Mouse (Mus musculus) small intestine, adult 2 months (tissue): ENCODE data around the gene Ffar4.

ENCODE experiments used
- CTCF ChIP-seq: fragments of 200-500 bp; IDR thresholded peaks from 2 replicates; pipeline ENCODE4 v1.5.1; 2012; ENCODE audit warnings: low read depth, mild to moderate bottlenecking, control low read depth, inconsistent platforms, low read length, moderate library complexity, mixed read lengths; ENCODE audit not compliant: insufficient replicate concordance, insufficient read length; ENCODE audit errors: extremely low read depth
- POLR2A ChIP-seq: fragments of 200-500 bp; IDR thresholded peaks from 2 replicates; pipeline ENCODE4 v1.6.1; 2012; ENCODE audit warnings: low read depth, mild to moderate bottlenecking, control low read depth, inconsistent platforms, low read length, moderate library complexity

- TF ChIP-seq POLR2A (no peak), CTCF (no peak)
Measured at GRCm38 (mm10) chr19:38077851-38078540, 18.9 kb upstream of the Ffar4 start.
